8 mouse cellular contexts compared by ENCODE assay signal in the genomic region with DNA sequence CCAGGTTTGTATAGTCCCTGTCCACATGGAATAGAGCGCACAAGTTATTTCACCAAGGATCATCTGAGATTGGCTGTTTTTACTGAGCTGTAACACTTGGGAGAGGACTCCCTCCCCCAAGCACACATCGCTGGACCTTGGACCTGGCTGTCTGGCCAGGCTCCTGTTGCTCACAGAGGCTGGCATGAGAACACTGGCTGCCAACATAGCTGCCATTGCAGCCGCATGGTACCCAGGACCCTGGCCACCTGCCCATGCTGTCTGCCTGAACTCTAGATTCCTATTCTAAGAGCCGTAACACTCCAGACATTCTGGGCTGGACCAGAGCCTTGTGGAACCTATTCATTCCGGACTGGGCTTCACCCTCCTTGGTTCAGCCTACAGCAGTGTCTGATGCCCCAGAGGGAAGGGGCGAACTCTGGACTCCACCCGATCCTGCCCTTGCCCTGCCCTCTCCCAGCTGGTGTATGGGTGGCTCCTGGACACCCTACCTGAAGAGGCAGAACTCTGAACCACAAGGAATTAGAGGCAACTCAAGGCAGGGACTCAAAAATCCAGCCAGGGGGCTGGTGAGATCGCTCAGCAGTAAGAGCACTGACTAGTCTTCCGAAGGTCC. TPM values are rescaled to one million over a fixed set of nuclear protein-coding genes. Genes with fewer than 3 reads are reported as not detected.
DNase-seq lines count a peak whose midpoint lies in the region; ATAC-seq and TF ChIP-seq lines count a peak whose summit lies in the region.
"Had no signal": no experiment of that assay in that cellular context is flagged by ENCODE, and none has a peak within 500 bp of the region (broad histone marks: within the 10 kb centered on the region; RNA-seq: fewer than 3 reads in every experiment).

No protein-coding gene starts in this region.

- H3K4me3 ChIP-seq in lung, embryonic 14.5 days (ENCODE audit: low read depth, low read length): no peak overlapping the region
- H3K4me3 ChIP-seq in forebrain, embryonic 16.5 days (replicated peaks; ENCODE audit: low read length): no peak overlapping the region
- no peak overlapping the region for H3K4me3 ChIP-seq in liver, postnatal 0 days (ENCODE audit: low read depth, low read length)

- H3K4me1 ChIP-seq in lung, embryonic 14.5 days (ENCODE audit: insufficient read depth): peaks cover 25% of the 10 kb centered on the region
- peaks cover 33% of the 10 kb centered on the region for H3K4me1 ChIP-seq in forebrain, embryonic 16.5 days (replicated peaks; ENCODE audit: control insufficient read depth, insufficient read depth, low read length)
- peaks cover 9% of the 10 kb centered on the region for H3K4me1 ChIP-seq in liver, postnatal 0 days (ENCODE audit: insufficient read depth)

- TF ChIP-seq CTCF in lung, embryonic 14.5 days (IDR thresholded peaks at IDR 0.05; ENCODE audit: low read depth): no peak
- no peak for TF ChIP-seq CTCF in liver, postnatal 0 days (IDR thresholded peaks at IDR 0.05; ENCODE audit: low read depth)

- no peak for ATAC-seq in lung, embryonic 14.5 days (ENCODE audit: insufficient read depth)
- peak; percentile 5; the same call in 1 of the 2 replicates for ATAC-seq in forebrain, embryonic 16.5 days
- peak; percentile 80 for ATAC-seq in liver, postnatal 0 days
- ATAC-seq in monocyte, adult 5-6 weeks (replicated peaks; ENCODE audit: insufficient number of reproducible peaks, low FRiP score, low TSS enrichment, poor library complexity, severe bottlenecking): no peak

- WGBS in lung, embryonic 14.5 days: 75% methylated on average over 9 of the region's 9 CpGs
- 81% methylated on average over 9 of the region's 9 CpGs for WGBS in forebrain, embryonic 16.5 days
- 73% methylated on average over 9 of the region's 9 CpGs for WGBS in liver, postnatal 0 days (ENCODE audit: insufficient replicate concordance)

- no peaks in the 10 kb centered on the region for H3K27me3 ChIP-seq in lung, embryonic 14.5 days (ENCODE audit: insufficient read depth, low read length)
- H3K27me3 ChIP-seq in forebrain, embryonic 16.5 days (replicated peaks; ENCODE audit: control insufficient read depth, insufficient read depth, low read length): 0 out of 2 replicates have a peak, but pooled peaks cover 2% of the 10 kb centered on the region
- H3K27me3 ChIP-seq in liver, postnatal 0 days (ENCODE audit: insufficient read depth, low read length): no peaks in the 10 kb centered on the region

- no peak overlapping the region for H3K4me2 ChIP-seq in lung, embryonic 14.5 days
- H3K4me2 ChIP-seq in forebrain, embryonic 16.5 days (ENCODE audit: low read length): no peak overlapping the region
- no peak overlapping the region; the same call in 1 of the 2 replicates for H3K4me2 ChIP-seq in liver, postnatal 0 days (ENCODE audit: low read depth, low read length)

- H3K27ac ChIP-seq in lung, embryonic 14.5 days (ENCODE audit: low read depth): 0 out of 2 replicates have a peak overlapping the region, but pooled peaks have one; percentile 54
- peak overlapping the region; percentile 43 for H3K27ac ChIP-seq in forebrain, embryonic 16.5 days (ENCODE audit: low read length)
- peak overlapping the region; percentile 70 for H3K27ac ChIP-seq in liver, postnatal 0 days (ENCODE audit: low read depth)

- H3K9ac ChIP-seq in lung, embryonic 14.5 days: 0 out of 2 replicates have a peak overlapping the region, but pooled peaks have one; percentile 3
- H3K9ac ChIP-seq in forebrain, embryonic 16.5 days (replicated peaks; ENCODE audit: low read depth, low read length): no peak overlapping the region
- H3K9ac ChIP-seq in liver, postnatal 0 days (replicated peaks): no peak overlapping the region

- TF ChIP-seq EP300 in liver, postnatal 0 days (IDR thresholded peaks at IDR 0.05; ENCODE audit: low read depth): no peak

- no peak for DNase-seq in lung, embryonic 14.5 days
- DNase-seq in lung, adult 18-20 months: no peak
- peak; percentile 95 for DNase-seq in kidney, adult 11 months
- DNase-seq in liver, postnatal 0 days: peak; percentile 49
- no peak for DNase-seq in lung, postnatal 25 days (ENCODE audit: low spot score)
- DNase-seq: retina, postnatal 1 day had no signal

- no peaks in the 10 kb centered on the region for H3K9me3 ChIP-seq in lung, embryonic 14.5 days (ENCODE audit: low read depth, low read length)
- H3K9me3 ChIP-seq in forebrain, embryonic 16.5 days (ENCODE audit: control insufficient read depth, low read length): no peaks in the 10 kb centered on the region
- H3K9me3 ChIP-seq in liver, postnatal 0 days (ENCODE audit: low read length): no peaks in the 10 kb centered on the region

- H3K36me3 ChIP-seq in lung, embryonic 14.5 days (ENCODE audit: insufficient read depth): no peaks in the 10 kb centered on the region
- no peaks in the 10 kb centered on the region for H3K36me3 ChIP-seq in forebrain, embryonic 16.5 days (ENCODE audit: control insufficient read depth, insufficient read depth)
- H3K36me3 ChIP-seq in liver, postnatal 0 days (replicated peaks; ENCODE audit: insufficient read depth, low read length): no peaks in the 10 kb centered on the region

RNA-seq across cellular contexts. Expression of gene Alox5ap, which starts 58.5 kb away (rescaled TPM):
- polyA plus RNA-seq in lung, embryonic 14.5 days (2014; fragmentation: Nextera tagmentation; extraction: Ambion mirVana): 9.3 and 20.5 TPM in 2 replicates
- polyA plus RNA-seq in forebrain, embryonic 16.5 days (2015; fragmentation: Nextera tagmentation; extraction: Ambion mirVana): 8.7 and 11.6 TPM in 2 replicates
- polyA plus RNA-seq in liver, postnatal 0 days (2015; fragmentation: Nextera tagmentation; extraction: Ambion mirVana): 68.2 and 69.3 TPM in 2 replicates
- 440 to 1,079 TPM (median 1,051 TPM) in 3 replicates for total RNA-seq in monocyte, adult 5-6 weeks (2017)

Comparison
In these comparisons a context has a peak if more than half of its experiments do, and no peak if none do; other contexts are left out.
1. ATAC-seq: peak in forebrain, embryonic 16.5 days (single experiment) and liver, postnatal 0 days (single experiment); none in lung, embryonic 14.5 days (single experiment) and monocyte, adult 5-6 weeks (single experiment).
2. DNase-seq: peak in kidney, adult 11 months (single experiment) and liver, postnatal 0 days (single experiment); none in lung, embryonic 14.5 days (single experiment), lung, adult 18-20 months (0 of 2) and lung, postnatal 25 days (single experiment).
3. Peak in every context shown above with its lines, with median percentiles within 50 percentile points of each other: H3K27ac ChIP-seq.